ENCODE assay signal across 8 mouse cellular contexts in the genomic region with DNA sequence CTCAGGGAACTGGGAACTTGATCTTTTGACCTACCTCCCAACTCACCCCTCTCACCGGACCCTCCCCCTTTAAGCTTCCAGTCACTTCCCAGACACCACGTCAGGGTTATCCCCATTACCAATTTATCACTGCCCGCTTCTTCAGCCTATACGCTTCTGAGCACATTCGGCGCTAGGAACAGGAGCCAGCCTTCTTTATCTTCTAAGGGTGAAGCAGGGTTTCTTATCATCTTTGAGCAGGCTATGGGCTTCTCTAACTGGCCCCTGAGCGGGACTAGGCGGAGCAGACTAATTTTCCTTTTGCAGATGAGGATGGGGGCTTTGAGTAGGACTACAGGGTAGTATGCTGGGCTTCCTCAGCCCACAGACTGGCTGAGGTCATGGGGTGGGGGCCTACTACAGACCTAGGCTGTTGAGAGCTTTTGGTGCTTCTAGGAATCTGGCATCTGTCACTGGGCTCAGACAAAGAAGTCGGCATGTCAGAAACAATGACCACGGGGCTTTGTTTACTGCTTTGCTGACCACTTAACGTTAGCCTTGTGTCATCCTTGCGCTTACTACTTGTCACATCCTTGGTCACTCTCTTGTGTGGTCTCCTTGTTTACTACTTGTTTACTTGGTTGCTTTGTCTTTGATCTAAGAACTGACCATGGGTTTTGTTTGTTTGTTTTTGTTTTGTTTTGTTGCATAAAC. TPM values are rescaled to one million over a fixed set of nuclear protein-coding genes. Genes with fewer than 3 reads are reported as not detected.
DNase-seq lines count a peak whose midpoint lies in the region; ATAC-seq and TF ChIP-seq lines count a peak whose summit lies in the region.

A gene (minus strand): TSS at position 169 of the 693 bp plus-strand sequence.

- no peak within 1 kb of the TSS for H3K9ac ChIP-seq in hindbrain, embryonic 15.5 days
- H3K9ac ChIP-seq in hindbrain, embryonic 16.5 days (ENCODE audit: low read depth, low read length), result no peak within 1 kb of the TSS
- H3K9ac ChIP-seq in forebrain, postnatal 0 days, result no peak within 1 kb of the TSS

- no peaks in the 10 kb centered on the region for H3K27me3 ChIP-seq in hindbrain, embryonic 15.5 days
- no peaks in the 10 kb centered on the region for H3K27me3 ChIP-seq in hindbrain, embryonic 16.5 days (replicated peaks; ENCODE audit: control insufficient read depth, insufficient read depth, low read length)
- no peaks in the 10 kb centered on the region for H3K27me3 ChIP-seq in forebrain, postnatal 0 days (ENCODE audit: insufficient read depth, low read length)

- WGBS in hindbrain, embryonic 15.5 days, result 47% methylated on average over 12 of the region's 12 CpGs
- WGBS in hindbrain, embryonic 16.5 days, result 55% methylated on average over 12 of the region's 12 CpGs
- WGBS in forebrain, postnatal 0 days, result 63% methylated on average over 12 of the region's 12 CpGs

- no peak within 1 kb of the TSS for H3K4me3 ChIP-seq in hindbrain, embryonic 15.5 days
- no peak within 1 kb of the TSS for H3K4me3 ChIP-seq in hindbrain, embryonic 16.5 days (ENCODE audit: low read length)
- H3K4me3 ChIP-seq in forebrain, postnatal 0 days (ENCODE audit: low read depth, low read length), result no peak within 1 kb of the TSS

- no peak within 1 kb of the TSS for H3K27ac ChIP-seq in hindbrain, embryonic 15.5 days (replicated peaks)
- H3K27ac ChIP-seq in hindbrain, embryonic 16.5 days (ENCODE audit: low read depth, low read length), result no peak within 1 kb of the TSS
- no peak within 1 kb of the TSS for H3K27ac ChIP-seq in forebrain, postnatal 0 days (ENCODE audit: low read depth, low read length)

- H3K36me3 ChIP-seq in hindbrain, embryonic 15.5 days, result no peaks in the 10 kb centered on the region
- no peaks in the 10 kb centered on the region for H3K36me3 ChIP-seq in hindbrain, embryonic 16.5 days (ENCODE audit: control insufficient read depth, insufficient read depth, low read length)
- no peaks in the 10 kb centered on the region for H3K36me3 ChIP-seq in forebrain, postnatal 0 days (ENCODE audit: insufficient read depth)

- TF ChIP-seq CTCF in forebrain, postnatal 0 days (IDR thresholded peaks at IDR 0.05; ENCODE audit: low read depth), result no peak

- peak within 1 kb of the TSS; percentile 1; the same call in 1 of the 2 replicates for H3K4me2 ChIP-seq in hindbrain, embryonic 15.5 days
- no peak within 1 kb of the TSS for H3K4me2 ChIP-seq in hindbrain, embryonic 16.5 days (ENCODE audit: low read length)
- no peak within 1 kb of the TSS for H3K4me2 ChIP-seq in forebrain, postnatal 0 days (ENCODE audit: low read depth)

- ATAC-seq in hindbrain, embryonic 15.5 days (ENCODE audit: low FRiP score, low read depth), result no peak
- ATAC-seq in hindbrain, embryonic 16.5 days, result no peak
- peak; percentile 13 for ATAC-seq in activated CD4-positive, CD25-positive, alpha-beta regulatory T cell, adult 4 months
- ATAC-seq in erythroid progenitor cell, adult 5-6 weeks (replicated peaks; ENCODE audit: low FRiP score, poor library complexity, severe bottlenecking), result peak; percentile 77
- ATAC-seq in megakaryocyte, adult 5-6 weeks (ENCODE audit: poor library complexity, severe bottlenecking), result peak; percentile 4; the same call in 1 of the 2 replicates
- no peak for ATAC-seq in forebrain, postnatal 0 days

- no peaks in the 10 kb centered on the region for H3K9me3 ChIP-seq in hindbrain, embryonic 15.5 days
- no peaks in the 10 kb centered on the region for H3K9me3 ChIP-seq in hindbrain, embryonic 16.5 days (ENCODE audit: control insufficient read depth, low read length)
- H3K9me3 ChIP-seq in forebrain, postnatal 0 days (ENCODE audit: low read length), result no peaks in the 10 kb centered on the region

- no peaks in the 10 kb centered on the region; the same call in 1 of the 2 replicates for H3K4me1 ChIP-seq in hindbrain, embryonic 15.5 days (replicated peaks)
- H3K4me1 ChIP-seq in hindbrain, embryonic 16.5 days (ENCODE audit: control insufficient read depth, insufficient read depth, low read depth, low read length), result no peaks in the 10 kb centered on the region
- no peaks in the 10 kb centered on the region for H3K4me1 ChIP-seq in forebrain, postnatal 0 days (ENCODE audit: insufficient read depth)

- no peak for DNase-seq in thymus, postnatal 0 days (ENCODE audit: low spot score)
- no peak for DNase-seq in urinary bladder, postnatal 36 days (ENCODE audit: low spot score in 2 of 2)
- no peak for DNase-seq in forebrain, postnatal 0 days

RNA-seq across cellular contexts. Expression of the gene that starts here (rescaled TPM):
- polyA plus RNA-seq in hindbrain, embryonic 15.5 days (2015; fragmentation: Nextera tagmentation; extraction: Ambion mirVana), result 0.64 and 0.71 TPM in 2 replicates
- 0.23 and 0.27 TPM in 2 replicates for polyA plus RNA-seq in hindbrain, embryonic 16.5 days (2015; fragmentation: Nextera tagmentation; extraction: Ambion mirVana)
- polyA plus RNA-seq in activated CD4-positive, CD25-positive, alpha-beta regulatory T cell, adult 4 months (2017; shearing (Covaris generic)), result 100 to 1,000 TPM in 1 of 2 experiments, 10 to 100 TPM in 1; 57.3 to 109 TPM
- 845 and 899 TPM in 2 replicates for total RNA-seq in erythroid progenitor cell, adult 5-6 weeks (2015; ENCODE audit: low replicate concordance)
- total RNA-seq in erythroid progenitor cell, adult 5-6 weeks (2017; ENCODE audit: low replicate concordance), result 775 and 1,097 TPM in 2 replicates
- total RNA-seq in megakaryocyte, adult 5-6 weeks (2015), result 87.1 and 142 TPM in 2 replicates
- 67.2 and 77.3 TPM in 2 replicates for total RNA-seq in megakaryocyte, adult 5-6 weeks (2017)
- 5.3 and 6.4 TPM in 2 replicates for polyA plus RNA-seq in thymus, postnatal 0 days (2015; fragmentation: Nextera tagmentation; extraction: Ambion mirVana)
- total RNA-seq in forebrain, postnatal 0 days (2014; rRNA removed), result 2.6 TPM in 1 of 2 replicates, not detected in the other
- polyA plus RNA-seq in forebrain, postnatal 0 days (2015; fragmentation: Nextera tagmentation; extraction: Ambion mirVana), result not detected in 2 replicates

Comparison
In these comparisons a context has a peak if more than half of its experiments do, and no peak if none do; other contexts are left out.
1. RNA of the gene that starts here (total RNA-seq): 775 to 1,097 TPM in erythroid progenitor cell, adult 5-6 weeks and 67.2 to 142 TPM in megakaryocyte, adult 5-6 weeks; 2.6 TPM in forebrain, postnatal 0 days; every median in the first group is over 10 times any median in the second.
2. RNA of the gene that starts here (total RNA-seq): 775 to 1,097 TPM in erythroid progenitor cell, adult 5-6 weeks; 67.2 to 142 TPM in megakaryocyte, adult 5-6 weeks; every median in the first group is over 4 times any median in the second.
3. ATAC-seq: peak in activated CD4-positive, CD25-positive, alpha-beta regulatory T cell, adult 4 months (single experiment), erythroid progenitor cell, adult 5-6 weeks (single experiment) and megakaryocyte, adult 5-6 weeks (single experiment); none in hindbrain, embryonic 15.5 days (single experiment), hindbrain, embryonic 16.5 days (single experiment) and forebrain, postnatal 0 days (single experiment).